Mouse (Mus musculus): ENCODE measurements around the gene Map10.

DNA sequence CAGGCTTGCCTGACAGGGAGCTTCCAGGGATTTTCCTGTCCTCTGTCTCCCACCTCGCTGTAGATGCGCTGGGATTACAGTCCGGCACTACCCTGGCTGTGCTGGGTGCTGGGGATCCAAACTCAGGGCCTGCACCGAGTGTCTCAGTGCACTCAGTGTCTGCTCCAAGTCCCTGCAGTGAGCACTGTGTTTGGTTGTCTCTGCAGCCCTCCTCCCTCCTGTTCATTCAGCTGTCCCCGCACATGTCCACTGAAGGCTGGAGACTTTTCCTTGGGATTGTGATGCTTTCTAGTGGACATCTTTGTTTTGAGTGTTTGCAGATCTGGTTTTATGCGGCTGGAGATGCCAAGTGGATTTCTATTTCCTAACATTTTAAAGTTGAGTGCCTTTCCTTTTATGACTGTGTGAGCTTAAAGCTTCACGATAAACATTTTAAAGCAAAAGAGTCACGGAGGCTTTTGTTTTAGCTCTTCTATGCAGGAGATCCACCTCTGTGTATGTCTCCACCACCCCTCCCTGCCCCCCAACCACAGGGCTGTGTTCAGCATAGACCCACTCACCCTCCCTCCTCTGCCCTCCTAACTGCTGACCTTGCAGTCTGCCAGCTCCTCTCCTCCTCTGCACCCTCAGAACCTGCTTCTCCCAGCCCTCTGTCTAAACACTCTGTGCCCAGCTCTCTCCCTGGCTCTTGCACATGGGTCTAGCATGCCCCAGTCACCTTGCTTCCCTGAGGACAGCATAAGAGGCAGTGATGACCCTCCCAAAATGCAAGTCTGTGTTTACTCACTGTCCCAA lies 9.4 kb downstream of the Map10 start:
- TF ChIP-seq POLR2A (IDR thresholded peaks at IDR 0.05; ENCODE audit: extremely low read depth, insufficient read depth, low read length) (no peak), CTCF (IDR thresholded peaks at IDR 0.05; ENCODE audit: low read depth, low read length) (no peak)
